Mouse (Mus musculus) B cell, adult 67 days (primary cell): Measurements from ENCODE around the gene Nxpe5. TPM values are rescaled to one million over a fixed set of nuclear protein-coding genes. Genes with fewer than 3 reads are reported as not detected.

Experiments used
- total RNA-seq, 2 experiments: library from RNA; stranded (reverse); gene quantifications; 4 replicates each; pipeline ENCODE4 v1.2.4; 2023

Gene Nxpe5
- total RNA-seq = under 1 TPM in 1 of 2 experiments, not detected in 1; 0.23 TPM

DNA sequence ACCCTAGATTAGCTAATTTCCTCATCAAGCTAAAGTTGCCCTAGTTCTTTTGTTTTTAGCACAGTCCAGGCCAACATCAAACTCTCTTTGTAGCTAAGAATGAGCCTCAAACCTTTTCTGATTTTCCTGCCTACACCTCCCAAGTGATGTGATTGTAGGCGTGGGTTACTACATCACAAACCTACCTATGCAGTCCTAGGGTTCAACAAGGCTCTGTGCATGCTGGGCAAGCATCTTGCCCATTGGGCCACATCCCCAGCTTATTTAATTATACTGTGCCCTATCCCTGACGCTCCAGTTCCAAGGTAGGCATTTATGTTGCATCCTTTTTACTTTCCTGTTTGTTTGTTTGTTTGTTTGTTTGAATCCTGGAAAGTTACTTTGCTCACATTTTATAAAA lies at the start of gene Nxpe5:
TSS of gene Nxpe5 (plus strand) at position 199 of the 400 bp plus-strand sequence.

DNA sequence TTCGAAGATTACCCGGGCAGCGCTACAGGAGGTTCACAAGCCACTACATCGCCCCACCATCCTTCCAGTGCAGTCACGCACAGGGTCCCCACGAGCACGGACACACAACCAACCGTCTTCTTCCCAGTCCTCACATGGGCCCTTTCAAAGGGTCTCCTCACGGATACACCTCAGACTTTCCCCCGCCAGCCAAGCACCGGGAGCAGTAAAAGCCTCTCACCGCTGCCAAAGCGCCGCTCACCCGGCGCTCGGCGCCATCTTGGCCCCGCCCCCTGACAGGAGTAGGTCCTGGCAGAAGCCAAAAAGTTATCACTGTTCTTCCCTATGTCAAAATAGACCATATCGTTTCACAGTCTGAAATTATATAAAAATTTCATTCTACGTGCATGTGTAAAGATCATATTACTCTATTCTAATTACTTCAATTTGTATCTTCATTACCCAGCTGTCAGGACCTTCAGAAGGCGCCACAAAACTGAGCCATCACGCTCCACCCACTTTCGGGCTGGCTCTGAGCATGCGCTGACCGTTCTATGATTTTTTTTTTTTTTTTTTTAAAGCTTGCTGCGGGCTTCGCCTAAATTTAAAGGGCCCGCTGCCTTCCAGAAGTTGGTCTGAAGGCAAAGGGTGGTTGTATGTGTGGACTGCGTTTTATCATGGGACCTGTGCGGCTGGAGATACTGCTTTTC lies 38.6 kb upstream of the Nxpe5 start, which contains the start of the genes Taf6 and Cnpy4:
TSS of gene Taf6 (minus strand) at position 502 of the 689 bp plus-strand sequence.
TSS of gene Cnpy4 (plus strand) at position 536 of the 689 bp plus-strand sequence.

DNA sequence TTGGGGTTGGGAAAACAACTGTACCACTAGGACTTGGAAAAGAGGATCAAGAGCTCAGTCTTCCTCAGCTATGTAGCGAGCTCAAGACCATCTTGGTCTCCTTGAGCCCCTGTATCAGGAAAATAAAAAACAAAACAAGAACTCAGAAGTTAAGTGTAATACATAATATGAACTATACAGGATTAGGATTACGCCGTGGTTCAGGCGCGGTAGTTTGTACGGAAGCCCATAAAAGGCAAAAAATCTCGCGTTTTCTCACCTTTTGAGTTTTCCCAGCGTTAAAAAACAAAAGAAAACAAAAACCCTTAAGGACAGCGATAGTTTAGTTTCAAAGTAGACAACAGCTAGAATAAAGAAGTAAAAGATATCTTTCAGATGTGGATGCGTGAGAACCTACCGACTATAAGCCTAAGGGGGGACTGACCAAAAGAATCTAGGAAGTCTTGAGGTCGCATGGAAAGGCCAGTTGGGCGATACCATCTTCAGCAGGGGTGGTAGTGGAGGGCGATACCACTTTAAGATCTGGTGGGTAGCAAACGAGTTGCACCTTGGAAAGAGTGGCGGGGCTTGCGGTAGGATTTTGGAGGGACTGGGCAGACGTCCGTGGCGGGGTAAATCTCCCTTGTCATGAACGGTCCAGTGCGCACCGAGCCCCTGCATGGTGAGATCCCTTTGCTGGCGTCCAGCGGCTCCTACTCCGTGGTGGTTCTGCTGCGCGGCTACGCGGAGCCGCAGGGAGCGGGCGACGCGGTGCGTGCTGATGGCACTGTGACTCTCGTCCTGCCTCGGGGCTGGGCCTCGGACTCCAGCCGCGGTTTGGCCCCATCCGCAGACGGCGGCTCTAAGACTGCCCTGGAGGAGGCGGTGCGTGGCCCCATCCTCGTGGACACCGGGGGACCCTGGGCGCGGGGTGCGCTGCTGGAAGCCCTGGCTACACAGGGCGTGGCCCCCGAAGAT lies 31.6 kb upstream of the Nxpe5 start, which contains the start of gene Mblac1:
TSS of gene Mblac1 (plus strand) at position 544 of the 957 bp plus-strand sequence.

DNA sequence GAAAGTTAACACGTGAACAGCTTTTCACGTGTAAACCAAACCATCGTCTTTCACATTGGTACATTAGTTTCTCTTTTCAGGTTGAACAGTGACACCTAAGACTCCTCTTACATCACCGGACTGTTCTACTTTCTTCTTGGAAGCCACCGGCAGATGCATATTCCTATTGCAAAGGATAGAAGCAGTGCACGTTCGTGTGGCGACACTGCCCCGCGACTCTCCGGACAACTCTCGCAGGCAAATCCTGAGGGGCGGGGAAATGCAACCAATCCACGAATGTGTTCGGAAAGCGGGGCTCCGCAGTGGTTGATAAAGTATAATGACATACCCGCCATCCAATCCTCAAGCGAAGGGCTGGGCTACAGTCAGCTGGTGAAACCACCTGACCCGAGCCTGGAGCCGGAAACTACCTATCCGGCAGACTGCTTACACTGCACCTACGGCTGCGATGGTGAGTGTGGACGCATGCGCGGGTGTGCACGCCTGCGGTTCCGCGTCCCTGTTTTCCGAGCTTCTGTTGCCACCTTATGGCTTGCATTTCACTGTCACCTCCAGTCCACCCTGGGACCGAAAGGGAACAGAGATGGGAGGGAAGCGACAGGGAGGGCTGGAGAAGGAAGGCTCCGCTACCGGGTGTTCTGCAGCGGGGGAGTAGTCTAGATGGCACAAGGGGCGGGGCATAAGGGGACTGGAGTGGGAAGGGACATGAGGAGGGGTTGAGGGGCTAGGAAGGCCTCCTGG lies 29.8 kb downstream of the Nxpe5 start, which contains the start of gene Lamtor4:
TSS of gene Lamtor4 (plus strand) at position 130 of the 741 bp plus-strand sequence.

DNA sequence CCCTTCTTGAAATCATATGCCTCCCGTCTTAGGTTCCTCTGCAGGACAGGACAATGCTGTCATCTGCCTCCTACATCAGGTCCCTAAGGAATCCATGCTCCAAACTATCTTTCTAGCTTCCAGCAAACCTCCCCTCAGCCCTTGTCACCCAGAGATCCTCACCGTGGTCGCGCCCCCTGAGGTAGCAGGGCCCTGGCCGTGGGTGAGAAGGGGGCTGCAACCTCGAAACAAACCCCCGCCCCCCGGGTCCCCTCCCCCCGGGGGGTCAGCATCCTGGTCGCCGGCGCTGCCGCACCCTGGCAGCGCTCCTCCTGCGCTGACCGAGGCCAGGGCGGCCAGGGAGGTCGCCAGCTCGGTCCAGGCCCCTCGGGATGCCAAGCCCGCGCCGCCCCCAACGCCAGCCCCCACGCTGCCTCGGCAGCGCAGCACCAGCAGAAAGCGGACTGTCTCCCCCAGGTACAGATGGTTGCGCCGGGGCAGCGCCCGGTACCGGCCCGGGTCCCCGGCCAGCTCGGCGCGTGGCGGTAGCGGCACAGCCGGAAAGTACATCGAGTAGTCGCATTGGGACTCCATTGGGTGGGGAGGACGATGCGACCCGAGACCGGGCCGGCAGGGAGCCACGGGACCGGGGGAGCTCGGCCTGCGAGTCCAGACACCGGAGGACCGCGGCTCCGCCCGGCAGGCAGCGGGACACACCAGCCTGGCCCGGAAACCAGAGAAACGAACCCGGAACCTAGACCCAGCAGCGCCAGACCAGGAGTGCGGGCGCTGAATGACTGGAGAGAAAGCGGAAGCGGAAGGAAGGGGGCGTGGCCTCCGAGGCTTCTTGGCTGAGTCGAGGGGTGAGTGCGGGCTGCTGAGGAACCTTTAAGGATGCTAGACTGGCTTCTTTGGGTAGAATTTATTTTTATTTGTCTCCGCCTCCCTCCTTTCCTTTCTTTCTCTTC lies 37.8 kb downstream of the Nxpe5 start, which contains the start of gene BC037034:
TSS of gene BC037034 (minus strand) at position 774 of the 947 bp plus-strand sequence.

DNA sequence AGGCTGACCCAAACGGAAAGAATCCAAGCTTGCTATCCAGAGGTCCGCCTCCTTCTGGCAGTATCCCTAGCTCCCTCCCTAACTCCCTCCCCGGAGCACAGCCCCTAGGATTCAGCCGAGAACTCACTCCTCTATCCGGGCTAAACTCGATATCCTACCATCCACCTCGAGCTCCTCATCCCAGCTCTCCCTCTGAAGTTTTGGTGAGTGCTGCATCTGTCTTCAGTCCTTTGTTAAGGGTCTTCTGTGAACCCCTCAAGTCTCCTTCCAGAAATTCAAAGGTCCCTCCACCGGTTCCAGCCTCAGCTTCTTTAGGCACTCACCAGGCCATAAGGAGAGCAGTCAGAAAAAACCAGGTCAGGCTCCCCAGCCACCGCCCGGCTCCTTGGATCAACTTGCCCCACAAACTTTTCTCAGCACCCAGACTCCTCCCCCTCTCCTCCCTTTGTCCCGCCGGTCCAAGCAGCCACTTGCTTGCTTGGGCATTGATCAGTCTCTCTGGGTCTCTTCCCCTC lies 46.8 kb downstream of the Nxpe5 start, which contains the start of gene Gal3st4:
TSS of gene Gal3st4 (minus strand) at position 432 of the 515 bp plus-strand sequence.

DNA sequence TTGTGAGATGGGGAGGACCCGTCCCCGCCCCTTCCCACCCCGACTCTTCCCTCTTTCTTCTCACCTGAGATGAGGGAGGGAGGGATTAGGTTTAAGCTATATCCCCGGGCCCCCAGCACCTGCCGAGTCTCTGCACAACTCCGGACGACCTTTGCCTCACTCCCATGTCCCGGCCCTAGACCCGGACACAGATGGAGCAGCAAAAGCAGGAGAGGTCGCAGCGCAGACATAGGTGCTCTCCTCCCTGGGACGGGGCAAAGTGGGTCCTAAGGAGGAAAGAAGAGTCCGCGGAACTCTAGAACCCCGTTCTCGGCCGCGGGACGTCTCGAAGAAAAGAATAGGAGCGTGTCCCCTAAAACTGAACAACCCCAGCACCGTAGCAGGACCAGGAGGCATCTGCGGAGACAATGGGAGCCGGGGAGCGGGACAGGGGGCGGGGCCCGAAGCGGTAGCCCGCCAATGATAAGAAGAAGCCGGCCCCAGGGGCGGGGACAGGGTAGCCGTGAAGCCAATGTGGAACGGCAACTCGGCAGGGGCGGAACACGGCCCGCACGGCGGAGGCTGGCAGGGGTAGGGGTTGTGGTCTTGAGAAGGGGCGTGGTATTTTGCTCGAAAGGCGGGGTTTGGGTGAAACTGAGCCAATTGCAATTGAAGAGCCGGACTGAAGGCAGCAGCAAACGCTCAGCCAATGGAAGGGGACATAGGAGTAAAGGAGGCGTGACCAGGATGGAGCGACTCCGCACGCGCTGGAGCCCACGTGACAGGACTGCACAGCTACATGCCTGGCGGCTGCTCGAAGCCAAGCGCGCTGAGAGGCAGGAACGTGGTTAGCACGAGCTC lies 54.1 kb downstream of the Nxpe5 start, which contains the start of the genes Gm43720, Gpc2 and Stag3:
TSS of gene Gm43720 (minus strand) at position 374 of the 840 bp plus-strand sequence.
TSS of gene Gpc2 (minus strand) at position 421 of the 840 bp plus-strand sequence.
TSS of gene Stag3 (plus strand) at position 656 of the 840 bp plus-strand sequence.

Other genes starting within 250 kb of the Nxpe5 start
- not detected for gene Azgp1, start 244.4 kb upstream of the Nxpe5 start, total RNA-seq
- gene Smok3a, start 204.6 kb upstream of the Nxpe5 start, total RNA-seq = not detected
- gene Smok3b, start 204.5 kb upstream of the Nxpe5 start, total RNA-seq = not detected
- not detected for gene Smok3c, start 172.7 kb upstream of the Nxpe5 start, total RNA-seq
- gene Zkscan1, start 140.8 kb upstream of the Nxpe5 start, total RNA-seq = 10 to 100 TPM; 16.3 to 21.6 TPM
- 10 to 100 TPM; 10.1 to 14.2 TPM for gene Zscan21, start 109.0 kb upstream of the Nxpe5 start, total RNA-seq
- 10 to 100 TPM in 1 of 2 experiments, 1 to 10 TPM in 1; 9.9 to 13.8 TPM for gene Zfp113, start 70.2 kb upstream of the Nxpe5 start, total RNA-seq
- 10 to 100 TPM; 51.4 to 60.2 TPM for gene Cops6, start 64.8 kb upstream of the Nxpe5 start, total RNA-seq
- 10 to 100 TPM; 34.1 to 40.9 TPM for gene Ap4m1, start 53.9 kb upstream of the Nxpe5 start, total RNA-seq
- gene Mcm7, start 53.5 kb upstream of the Nxpe5 start, total RNA-seq = 10 to 100 TPM; 56.1 to 60.8 TPM
- 10 to 100 TPM; 34.8 to 37.7 TPM for gene Taf6, start 38.4 kb upstream of the Nxpe5 start, total RNA-seq
- gene Cnpy4, start 38.4 kb upstream of the Nxpe5 start, total RNA-seq = 10 to 100 TPM; 15.8 to 21.7 TPM
- 1 to 10 TPM; 1.6 to 2.4 TPM for gene Mblac1, start 31.6 kb upstream of the Nxpe5 start, total RNA-seq
- gene Lamtor4, start 29.6 kb downstream of the Nxpe5 start, total RNA-seq = 10 to 100 TPM; 41.9 to 45.1 TPM
- gene BC037034, start 38.1 kb downstream of the Nxpe5 start, total RNA-seq = 10 to 100 TPM; 64.9 to 65.9 TPM
- not detected for gene Gal3st4, start 46.9 kb downstream of the Nxpe5 start, total RNA-seq
- gene Gm43720, start 54.1 kb downstream of the Nxpe5 start, total RNA-seq = not detected
- 1 to 10 TPM; 2.9 to 4.0 TPM for gene Gpc2, start 54.1 kb downstream of the Nxpe5 start, total RNA-seq
- not detected for gene Stag3, start 54.3 kb downstream of the Nxpe5 start, total RNA-seq
- 1 to 10 TPM in 1 of 2 experiments, not detected in 1; 1.0 TPM for gene Pvrig, start 116.1 kb downstream of the Nxpe5 start, total RNA-seq
- gene Zfp157, start 215.6 kb downstream of the Nxpe5 start, total RNA-seq = 10 to 100 TPM; 22.5 to 25.2 TPM